Mouse (Mus musculus): Measurements from ENCODE around the gene Runx2.

The Runx2 gene

GRCm38 (mm10) chr17:44713404-44713803 is 101.2 kb downstream of the Runx2 start:
- DNase-seq (ENCODE audit: low spot score): no peak

- no peak for DNase-seq (ENCODE audit: low spot score)
Measured at GRCm38 (mm10) chr17:44709516-44710252, 104.9 kb downstream of the Runx2 start.

- DNase-seq (ENCODE audit: low spot score): no peak
Measured at GRCm38 (mm10) chr17:44707956-44708355, 106.6 kb downstream of the Runx2 start.

GRCm38 (mm10) chr17:44706531-44706930 is 108.1 kb downstream of the Runx2 start:
- no peak for DNase-seq (ENCODE audit: low spot score)

GRCm38 (mm10) chr17:44702506-44703298 is 111.9 kb downstream of the Runx2 start:
- DNase-seq (ENCODE audit: low spot score): no peak

- DNase-seq (ENCODE audit: low spot score): no peak
Measured at GRCm38 (mm10) chr17:44701531-44701930, 113.1 kb downstream of the Runx2 start.

GRCm38 (mm10) chr17:44700326-44700725 is 114.3 kb downstream of the Runx2 start:
- DNase-seq (ENCODE audit: low spot score): no peak

- no peak for DNase-seq (ENCODE audit: low spot score)
Measured at GRCm38 (mm10) chr17:44697053-44697452, 117.5 kb downstream of the Runx2 start.

- no peak for DNase-seq (ENCODE audit: low spot score)
Measured at GRCm38 (mm10) chr17:44693552-44693951, 121.0 kb downstream of the Runx2 start.

GRCm38 (mm10) chr17:44691517-44691916 is 123.1 kb downstream of the Runx2 start:
- no peak for DNase-seq (ENCODE audit: low spot score)

GRCm38 (mm10) chr17:44690410-44691035 is 124.1 kb downstream of the Runx2 start:
- DNase-seq (ENCODE audit: low spot score): no peak

- no peak for DNase-seq (ENCODE audit: low spot score)
Measured at GRCm38 (mm10) chr17:44688306-44688705, 126.3 kb downstream of the Runx2 start.

- no peak for DNase-seq (ENCODE audit: low spot score)
Measured at GRCm38 (mm10) chr17:44685514-44685913, 129.1 kb downstream of the Runx2 start.

GRCm38 (mm10) chr17:44683026-44683425 is 131.6 kb downstream of the Runx2 start:
- DNase-seq (ENCODE audit: low spot score): no peak

GRCm38 (mm10) chr17:44677782-44678181 is 136.8 kb downstream of the Runx2 start:
- no peak for DNase-seq (ENCODE audit: low spot score)

GRCm38 (mm10) chr17:44672806-44673205 is 141.8 kb downstream of the Runx2 start:
- DNase-seq (ENCODE audit: low spot score): peak; percentile 52

- DNase-seq (ENCODE audit: low spot score): peak; percentile 85
Measured at GRCm38 (mm10) chr17:44671946-44672692, 142.5 kb downstream of the Runx2 start.

GRCm38 (mm10) chr17:44669985-44670384 is 144.6 kb downstream of the Runx2 start:
- DNase-seq (ENCODE audit: low spot score): no peak

- DNase-seq (ENCODE audit: low spot score): no peak
Measured at GRCm38 (mm10) chr17:44667346-44667745, 147.3 kb downstream of the Runx2 start.

GRCm38 (mm10) chr17:44663872-44664271 is 150.7 kb downstream of the Runx2 start:
- DNase-seq (ENCODE audit: low spot score): no peak

GRCm38 (mm10) chr17:44663208-44663607 is 151.4 kb downstream of the Runx2 start:
- no peak for DNase-seq (ENCODE audit: low spot score)

- DNase-seq (ENCODE audit: low spot score): no peak
Measured at GRCm38 (mm10) chr17:44662080-44662706, 152.4 kb downstream of the Runx2 start.

Data from spleen, adult 12 weeks (tissue).